Mouse (Mus musculus) cerebellum, postnatal 36 days (tissue): ENCODE results near the gene Cdh15.

ENCODE experiments used
- DNase-seq, 2 experiments: peaks; one replicate each; pipeline ENCODE4 v3.0.0; 2021 to 2022; ENCODE audit warnings: mixed read lengths in 2 of 2

The Cdh15 gene

DNA sequence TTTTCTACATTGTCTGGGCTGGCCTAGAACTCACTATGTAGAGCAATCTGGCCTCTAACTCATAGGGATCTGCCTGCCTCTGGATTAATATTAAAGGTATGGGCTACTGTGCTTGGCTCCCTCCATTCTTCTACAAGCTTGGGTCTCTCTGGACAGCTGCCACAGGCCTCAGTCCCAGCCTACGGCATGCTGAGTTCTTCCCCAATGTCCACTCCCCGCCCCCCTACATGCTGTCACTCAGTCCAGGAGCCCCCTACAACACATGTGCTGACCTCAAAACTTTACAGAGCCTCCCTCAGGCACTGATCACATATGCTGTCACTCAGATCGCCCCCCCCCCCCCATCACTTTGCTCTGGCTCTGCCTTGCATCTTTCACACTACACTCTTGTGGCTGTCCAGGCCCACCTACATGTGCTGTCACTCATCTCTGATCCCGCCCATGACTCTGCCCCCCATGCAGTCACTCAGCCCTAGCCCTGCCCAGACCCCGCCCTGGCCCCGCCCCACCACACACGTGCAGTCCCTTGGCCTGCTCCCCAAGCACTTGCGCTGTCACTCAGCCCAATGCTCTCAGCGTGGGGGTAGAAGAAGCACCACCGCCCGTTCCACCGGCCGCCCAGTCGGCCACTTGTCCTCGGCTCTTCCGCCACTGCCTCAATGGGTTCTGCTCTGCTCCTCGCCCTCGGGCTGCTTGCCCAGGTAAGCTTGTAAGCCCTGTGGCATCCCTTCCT is at the start of gene Cdh15:
TSS of gene Cdh15 (plus strand) at position 138 of the 733 bp plus-strand sequence.
- DNase-seq: peak; percentile 82 to 91

DNA sequence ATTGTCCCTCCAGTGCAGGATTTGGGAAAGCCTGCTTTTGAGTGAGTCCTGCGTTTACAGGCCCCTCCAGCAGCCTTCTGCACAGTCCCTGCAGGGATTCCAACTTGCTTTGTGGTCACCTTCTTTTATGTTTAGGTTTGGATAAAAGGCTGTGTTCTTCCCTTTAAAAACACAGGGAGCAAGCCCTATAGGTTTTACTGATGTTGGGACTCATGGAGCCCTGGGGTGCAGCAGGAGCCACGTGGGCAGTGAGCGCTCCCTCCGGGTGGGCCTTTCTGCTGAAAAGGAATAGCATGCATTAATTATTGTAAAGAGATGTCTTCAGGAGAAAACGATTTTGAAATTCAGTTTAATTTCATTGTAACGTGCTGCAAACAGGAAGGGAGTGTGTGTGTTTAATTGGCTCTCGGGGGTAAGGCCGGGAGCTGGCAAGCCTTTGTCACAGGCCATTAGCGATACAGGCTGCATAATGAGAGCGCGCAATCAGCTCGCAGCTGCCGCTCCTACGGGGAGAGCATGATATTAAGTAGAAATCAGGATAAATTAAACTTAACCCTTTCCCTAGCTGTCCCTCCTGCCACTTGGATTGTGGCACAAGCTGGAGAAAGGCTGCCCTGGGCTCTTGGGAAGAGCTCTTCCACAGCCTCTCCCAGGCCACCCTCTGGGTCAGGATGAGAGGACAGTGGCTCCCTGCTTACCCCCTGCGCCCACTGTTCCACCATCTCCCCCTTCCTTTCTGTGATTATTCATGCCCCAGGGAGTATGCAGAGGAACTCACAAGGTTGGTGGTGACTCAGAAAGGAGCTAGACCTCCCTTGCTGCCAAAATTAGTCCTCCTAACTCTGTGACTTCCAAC is 43.6 kb upstream of the Cdh15 start:
- no peak for DNase-seq

DNA sequence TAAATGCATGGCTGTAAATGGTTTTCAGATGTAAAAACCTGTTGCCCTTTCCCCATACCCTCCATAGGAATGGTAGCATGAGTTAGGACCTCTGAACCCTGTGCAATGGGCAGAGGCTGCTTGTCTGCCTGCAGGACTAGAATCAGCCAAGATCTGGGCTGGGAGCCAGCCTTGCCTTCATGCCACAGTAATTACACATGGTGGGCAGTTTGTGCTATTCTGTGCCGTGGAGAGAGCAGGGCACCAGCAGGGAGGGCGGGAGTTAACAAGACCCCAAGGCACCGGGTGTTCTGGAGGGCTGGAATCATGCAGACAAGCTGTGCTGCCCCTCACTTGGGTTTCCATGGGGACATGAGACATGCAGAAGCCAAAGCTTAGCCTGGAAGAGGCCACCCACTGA is 42.4 kb upstream of the Cdh15 start:
- peak; percentile 77 to 79 for DNase-seq

DNA sequence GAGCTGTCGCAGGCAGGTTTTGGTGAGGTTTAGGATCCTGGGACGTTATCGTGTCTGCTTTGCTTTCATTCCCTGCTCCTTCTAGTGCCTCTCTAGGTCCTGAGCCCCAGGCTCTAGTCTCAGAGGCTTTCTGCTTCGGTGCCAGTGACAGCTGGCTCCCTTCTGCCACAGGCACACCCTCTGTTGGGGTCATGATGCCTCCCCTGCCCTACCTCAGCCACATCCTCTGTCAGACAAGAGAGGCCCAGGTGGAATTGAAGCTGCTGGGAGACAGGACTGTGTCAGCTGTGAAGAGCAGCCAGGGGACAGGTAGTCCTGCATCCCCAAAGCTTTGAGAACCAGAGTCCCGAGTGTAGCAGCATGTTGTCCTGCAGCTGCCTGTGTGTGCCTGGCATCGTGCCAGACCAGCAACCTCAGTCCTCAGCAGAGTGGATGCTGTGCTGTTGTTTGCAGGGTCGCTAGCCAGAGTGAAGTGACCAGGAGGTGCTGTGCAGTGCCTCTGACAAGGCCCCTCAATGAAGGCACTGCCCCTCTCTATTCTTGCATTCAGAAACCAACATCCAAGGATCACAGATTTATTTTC is 40.7 kb upstream of the Cdh15 start:
- no peak for DNase-seq

DNA sequence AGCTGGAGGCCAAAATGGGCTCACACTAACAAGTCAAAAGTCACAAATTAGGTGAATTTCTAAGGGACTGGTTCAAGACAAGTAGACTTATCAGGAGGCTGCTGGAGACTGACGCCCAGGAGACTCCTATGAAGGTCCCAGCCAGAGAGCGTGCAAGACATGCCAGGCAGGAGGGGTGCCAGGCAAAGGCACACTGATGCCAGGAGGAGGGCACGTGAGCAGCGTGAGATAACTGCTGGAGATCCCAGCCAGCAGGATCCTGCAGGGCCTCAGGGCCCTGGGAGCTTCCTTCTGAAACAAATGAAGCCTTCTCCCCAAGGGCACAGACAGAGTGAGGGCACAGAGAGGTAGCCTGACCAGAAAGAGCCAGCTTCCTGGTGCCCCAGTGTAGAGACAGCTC is 39.9 kb upstream of the Cdh15 start:
- DNase-seq: no peak

DNA sequence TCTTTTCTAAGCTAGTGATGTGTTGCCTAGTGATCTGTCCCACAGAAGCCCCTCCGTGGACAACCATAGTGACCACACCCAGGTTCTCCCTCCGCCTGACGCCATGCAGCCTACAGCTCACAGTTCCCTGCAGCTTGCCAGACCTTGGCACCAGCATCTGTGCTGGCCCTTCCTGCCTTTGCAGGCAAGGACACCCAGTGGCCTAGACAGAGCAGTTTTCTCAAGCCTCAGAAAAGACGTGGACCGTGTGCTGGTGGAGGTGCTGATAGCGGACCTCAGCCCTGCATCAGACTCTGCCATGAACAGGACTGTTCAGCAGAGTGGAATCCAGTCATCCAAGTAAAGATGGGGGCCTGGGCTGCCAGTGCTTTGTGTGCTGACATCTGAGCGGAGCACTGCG is 37.4 kb upstream of the Cdh15 start:
- peak in 1 of 2 experiments; percentile 49 for DNase-seq

DNA sequence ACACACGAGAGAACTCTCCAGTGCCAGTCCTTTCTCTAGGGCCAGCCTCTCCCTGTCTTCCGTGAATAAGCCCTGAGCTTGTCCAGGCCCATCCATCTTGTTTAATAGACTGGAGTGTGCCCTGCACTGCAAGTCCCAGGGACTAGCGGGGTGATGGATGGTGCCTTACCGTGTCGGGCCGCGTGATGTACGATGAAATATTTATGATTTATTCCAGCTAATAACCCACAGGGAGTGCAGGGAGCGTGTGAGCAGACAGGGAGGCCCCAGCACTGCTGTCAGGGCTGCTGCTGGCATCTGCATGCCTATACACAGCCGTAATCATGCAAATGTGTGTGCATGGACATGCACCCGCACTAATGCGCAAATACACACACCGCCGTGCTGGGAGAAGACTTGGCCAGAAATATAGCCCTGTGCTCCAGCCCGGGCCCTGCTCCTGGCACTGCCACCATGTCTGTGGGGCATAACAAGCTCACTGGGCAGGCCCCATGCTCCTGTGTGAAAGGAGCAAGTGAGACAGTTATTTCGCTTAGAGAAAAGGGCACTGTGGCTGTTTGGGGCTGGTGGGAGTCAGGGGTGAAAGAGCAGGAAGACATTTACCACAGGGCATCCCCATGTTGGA is 35.8 kb upstream of the Cdh15 start:
- no peak for DNase-seq

DNA sequence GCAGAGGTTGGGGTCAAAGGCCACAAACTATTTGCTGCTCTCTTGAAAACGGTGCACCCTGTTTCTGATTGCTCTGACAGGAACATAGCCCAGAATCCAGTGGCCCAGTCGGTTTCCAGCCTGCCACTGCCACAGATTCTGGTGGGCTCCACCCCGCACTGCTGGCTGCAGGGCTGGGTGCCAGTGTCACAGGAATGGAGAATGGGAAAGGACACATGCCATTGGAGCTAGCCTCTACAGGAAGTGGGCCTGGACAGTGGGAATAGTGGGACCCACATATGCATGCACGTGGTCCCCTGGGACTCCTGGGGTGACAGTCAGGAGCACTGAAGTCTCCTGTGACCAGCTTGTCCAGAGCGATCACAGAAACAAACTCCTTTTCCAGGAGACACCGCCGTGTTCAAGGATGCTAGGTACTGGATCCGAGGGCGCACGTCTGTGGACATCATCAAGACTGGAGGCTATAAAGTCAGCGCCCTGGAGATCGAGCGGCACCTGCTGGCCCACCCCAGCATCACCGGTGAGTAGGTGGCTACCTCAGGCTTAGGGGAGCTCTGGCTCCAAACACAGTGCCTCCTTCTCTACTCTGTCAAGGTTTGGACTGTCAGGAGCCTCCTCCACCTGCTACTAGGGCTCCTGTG is 35.0 kb upstream of the Cdh15 start:
- no peak for DNase-seq

DNA sequence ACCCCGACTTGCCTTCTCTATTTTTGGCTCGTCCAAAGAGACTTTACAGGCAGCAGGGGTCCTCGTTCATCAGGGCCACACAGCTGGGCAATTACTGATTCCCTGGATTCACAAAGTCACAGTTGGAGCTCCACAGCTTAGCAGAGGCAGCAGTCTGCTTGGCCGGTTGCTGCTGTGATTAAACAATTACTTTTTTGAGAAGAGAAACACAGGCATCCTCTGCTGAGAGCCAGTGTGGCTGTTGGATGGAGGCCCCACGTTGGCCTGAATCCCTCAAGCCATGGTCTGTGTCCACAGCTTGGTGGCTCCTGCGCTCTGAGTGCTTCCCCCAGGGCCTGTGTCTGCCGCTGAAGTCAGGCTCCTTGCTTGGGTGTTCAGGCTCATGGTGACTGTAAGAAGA is 33.2 kb upstream of the Cdh15 start:
- DNase-seq: no peak

DNA sequence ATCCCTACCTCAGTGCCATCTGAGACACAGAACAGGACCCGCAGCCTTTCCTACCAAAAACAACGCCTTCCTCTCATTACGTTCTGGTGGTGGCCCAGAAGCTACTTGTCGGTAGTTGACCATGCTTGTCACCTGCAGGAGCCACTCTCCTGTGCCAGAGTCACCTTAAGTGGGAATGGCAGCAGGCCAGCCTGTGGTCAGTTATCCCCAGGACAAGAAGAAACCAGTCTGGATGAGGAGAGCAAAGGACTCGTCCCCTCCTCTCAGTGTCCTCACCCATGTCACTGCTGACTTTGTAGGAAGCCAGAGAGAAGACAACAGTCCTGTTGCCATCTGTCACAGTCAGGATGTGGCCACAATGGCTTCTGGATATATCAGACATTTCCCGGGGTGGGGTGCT is 30.8 kb upstream of the Cdh15 start:
- no peak for DNase-seq

DNA sequence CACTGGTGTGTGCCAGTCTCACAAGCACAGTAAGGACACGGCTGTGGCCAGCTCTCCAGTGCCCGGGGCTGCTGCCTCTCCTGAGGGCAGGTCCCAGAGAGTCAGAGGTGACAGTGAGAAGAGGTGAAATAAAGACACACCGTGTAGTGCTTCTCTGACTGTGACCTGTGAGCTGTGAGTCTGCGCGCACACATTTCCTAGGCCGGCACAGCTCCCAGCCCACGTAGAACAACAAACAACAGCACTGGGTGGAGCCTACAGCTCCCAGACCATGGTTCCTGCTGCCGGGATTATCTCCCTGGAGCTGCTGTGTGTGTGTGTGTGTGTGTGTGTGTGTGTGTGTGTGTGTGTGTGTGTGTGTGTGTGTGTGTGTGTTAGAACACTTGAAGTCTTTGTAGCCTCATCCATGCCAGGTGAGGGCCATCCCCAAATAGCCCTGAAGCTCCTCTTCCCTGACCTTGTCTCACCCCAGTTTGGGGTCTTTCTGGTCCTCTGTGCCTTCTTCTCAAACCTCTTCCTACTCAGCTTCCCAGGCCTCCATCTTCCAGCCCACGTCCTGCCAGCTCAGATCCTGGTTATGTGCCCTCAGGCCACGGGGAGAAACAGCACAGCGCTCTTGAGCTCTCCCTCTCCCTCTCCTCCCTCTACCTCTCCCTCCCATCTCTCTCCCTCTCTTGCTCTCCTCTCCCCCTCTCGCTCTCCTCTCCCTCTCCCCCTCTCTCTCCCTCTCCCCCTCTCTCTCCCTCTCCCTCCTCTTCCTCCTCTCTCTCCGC is 29.9 kb upstream of the Cdh15 start:
- DNase-seq: no peak

DNA sequence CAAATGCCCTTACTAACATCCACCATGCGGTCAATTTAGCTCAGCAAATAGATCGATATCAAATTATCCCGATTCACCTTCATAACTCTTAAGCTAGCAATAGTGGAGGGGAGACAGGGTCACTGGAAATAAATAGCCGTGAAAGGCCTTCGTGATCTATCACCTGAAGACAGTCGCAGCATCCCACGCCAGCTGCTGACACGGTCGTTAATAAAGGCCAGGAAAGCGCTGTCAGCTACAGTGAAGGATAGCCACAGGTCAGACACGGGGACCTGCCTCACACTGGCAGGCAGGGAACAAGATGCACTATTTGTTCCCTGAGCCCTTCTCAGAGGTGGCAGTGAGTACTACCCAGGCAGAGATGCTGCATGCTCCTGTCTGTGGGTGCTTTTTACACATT is 28.0 kb upstream of the Cdh15 start:
- DNase-seq: no peak

DNA sequence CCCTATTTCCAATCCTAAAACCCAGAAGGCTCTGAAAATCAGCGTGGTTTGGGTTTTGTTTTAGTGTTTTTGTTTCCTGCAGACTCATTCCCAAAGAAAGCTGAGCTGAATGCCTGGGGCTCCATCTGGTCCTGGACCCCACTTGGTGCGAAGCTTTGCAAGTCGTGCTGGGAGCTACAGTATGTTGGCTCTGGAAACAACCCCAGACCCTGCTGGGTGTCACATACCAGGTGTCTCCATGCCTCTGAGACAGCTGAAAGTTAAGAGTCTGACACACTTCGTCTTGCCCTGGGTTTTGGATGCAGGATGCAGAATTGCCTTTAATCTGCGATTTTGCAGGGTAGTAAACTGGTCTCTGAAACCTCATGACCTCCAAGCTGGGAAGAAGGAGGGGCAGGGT is 23.2 kb upstream of the Cdh15 start:
- peak; percentile 75 to 76 for DNase-seq

DNA sequence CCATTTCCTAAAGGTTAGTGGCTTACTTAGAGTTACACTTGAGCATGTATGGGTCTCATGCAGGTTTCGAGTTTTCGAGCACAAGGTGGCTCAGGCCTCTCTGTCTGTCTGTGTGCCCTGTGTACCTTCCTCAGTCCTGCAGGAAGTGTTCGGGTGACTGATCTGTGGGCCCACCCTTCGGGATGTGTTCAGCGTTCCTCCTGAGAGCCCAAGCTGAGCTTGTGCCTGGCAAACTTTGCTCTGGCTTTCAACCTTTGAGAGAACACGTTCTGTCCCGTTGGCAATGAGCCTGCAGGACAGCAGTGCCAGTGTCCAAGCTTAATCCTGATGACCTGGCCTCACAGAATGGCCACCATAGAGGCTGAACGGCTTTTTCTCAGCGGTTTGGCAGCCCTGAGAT is 22.8 kb upstream of the Cdh15 start:
- peak in 1 of 2 experiments; percentile 47 for DNase-seq

DNA sequence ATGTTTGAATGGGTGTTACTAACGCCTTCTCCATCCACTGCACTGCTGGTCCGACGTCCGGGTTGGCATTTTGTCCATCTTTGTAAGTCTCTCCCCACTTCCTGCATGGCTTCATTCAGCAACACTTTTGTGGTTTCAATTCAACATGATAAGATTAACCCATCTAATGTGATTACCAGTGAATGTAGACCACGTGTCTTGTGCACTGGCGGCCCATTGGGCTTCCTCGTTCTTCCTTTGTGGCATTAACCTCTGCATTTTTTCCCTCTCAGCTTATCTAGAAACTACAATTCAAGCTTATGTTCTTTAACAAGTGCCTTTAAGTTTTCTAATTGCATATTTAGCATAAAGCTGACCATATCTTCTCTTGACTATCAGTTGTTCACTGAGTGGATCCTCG is 22.4 kb upstream of the Cdh15 start:
- no peak for DNase-seq

DNA sequence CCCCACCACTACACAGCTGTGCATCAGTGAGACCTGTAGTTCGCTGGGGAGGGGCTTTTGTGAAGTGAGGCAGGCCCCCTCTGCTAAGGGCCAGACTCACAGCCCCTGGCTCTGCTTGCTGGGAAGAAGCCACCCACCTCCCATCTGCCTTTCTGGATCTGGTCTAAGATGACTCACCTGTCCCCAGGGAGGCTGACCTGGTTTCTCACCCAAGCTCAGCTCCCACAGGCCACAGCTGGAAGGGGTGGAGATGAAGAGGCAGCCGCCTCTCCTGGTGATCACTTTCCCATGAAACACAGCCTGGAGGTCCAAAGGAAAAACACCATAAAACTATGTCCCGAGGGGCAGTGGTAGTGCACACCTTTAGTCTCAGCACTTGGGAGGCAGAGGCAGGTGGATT is 18.4 kb upstream of the Cdh15 start:
- DNase-seq: no peak

DNA sequence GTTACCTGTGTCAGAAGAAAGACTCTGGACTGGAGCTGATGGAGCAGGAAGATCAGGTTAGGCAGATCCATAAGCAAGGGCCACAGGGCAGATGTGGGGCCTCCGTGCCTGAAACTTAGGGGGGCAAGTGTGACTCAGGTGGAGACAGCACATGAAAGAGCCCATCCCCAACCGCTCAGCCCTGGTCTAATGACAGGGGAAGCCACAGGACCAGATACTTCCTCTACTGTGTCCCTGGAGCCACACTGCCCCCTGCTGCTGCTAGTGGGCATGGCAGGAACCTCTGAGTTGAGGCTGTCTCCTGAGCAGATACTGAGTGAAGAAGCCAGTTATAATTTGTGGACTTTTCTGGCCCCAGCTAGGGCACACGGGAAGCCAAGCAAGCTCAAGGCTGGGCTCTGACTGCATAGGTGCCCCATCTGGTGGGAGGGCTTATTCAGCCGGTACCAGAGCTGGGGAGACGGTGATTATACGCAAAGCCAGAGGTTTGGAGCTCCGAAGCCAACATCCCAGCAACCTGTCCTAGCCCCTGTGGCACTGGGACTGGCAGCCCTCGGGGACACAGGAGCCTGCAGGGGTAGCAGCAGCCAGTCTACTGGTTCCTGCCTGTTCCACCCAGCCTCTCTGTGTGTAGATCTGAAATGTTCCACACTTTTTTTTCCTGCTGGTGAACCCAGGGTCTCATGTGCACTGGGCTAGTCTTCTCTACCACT is 17.3 kb upstream of the Cdh15 start:
- DNase-seq: peak; percentile 97 to 99

DNA sequence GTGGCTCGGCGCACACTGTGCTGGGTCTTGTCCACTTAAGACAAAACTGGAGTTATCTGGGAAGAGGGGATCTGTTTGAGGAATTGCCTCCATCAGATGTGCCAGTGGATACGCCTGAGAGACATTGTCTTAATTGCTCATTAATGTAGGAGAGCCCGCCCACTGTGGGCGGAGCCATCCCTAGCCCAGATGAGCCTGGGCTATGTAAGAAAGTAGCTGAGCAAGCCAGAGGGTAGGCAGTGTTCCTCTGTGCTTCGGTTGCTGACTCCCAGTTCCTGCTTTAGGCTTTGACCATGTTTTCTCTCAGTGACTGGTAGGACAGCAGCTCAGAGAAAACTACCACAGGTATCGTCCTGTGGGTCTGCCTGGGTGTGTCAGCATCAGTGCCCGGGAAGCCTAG is 13.3 kb upstream of the Cdh15 start:
- DNase-seq: no peak

DNA sequence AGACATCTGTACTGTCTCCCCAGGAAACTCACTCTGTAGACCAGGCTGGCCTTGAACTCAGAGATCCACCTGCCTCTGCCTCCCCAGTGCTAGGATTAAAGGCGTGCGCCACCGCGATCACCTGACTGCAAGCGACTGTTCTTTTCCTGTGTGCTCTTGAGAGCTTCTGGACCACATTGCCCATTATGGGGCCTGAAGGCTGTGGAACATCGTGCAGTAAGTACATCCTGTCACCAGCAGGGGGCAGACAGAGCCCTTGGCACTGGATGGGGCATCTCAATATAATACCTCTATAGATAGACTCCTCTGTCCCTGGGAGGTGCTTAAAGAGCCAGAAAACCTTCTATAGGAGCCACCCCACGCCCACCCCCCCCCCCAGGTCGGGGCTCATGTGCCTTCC is 12.8 kb upstream of the Cdh15 start:
- peak; percentile 90 to 92 for DNase-seq

DNA sequence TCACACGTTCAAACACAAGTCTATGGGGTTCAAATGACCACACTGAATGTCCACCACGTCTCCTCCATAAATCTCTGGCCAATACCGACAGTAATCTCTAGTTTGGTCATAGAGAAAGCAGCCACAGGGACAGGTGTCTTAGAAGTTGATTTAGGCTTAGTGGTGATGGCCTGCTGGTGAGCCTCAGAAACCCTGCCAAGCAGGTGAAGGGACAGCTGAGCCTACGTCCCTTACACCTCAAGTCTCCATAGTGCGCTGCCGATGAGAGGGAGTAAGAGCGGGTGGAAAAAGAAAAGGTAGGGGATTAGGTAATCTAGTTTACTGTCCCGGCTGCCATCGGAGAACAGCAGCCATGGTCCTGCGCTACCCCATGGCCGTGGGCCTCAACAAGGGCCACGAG is 11.6 kb upstream of the Cdh15 start:
- DNase-seq: no peak

DNA sequence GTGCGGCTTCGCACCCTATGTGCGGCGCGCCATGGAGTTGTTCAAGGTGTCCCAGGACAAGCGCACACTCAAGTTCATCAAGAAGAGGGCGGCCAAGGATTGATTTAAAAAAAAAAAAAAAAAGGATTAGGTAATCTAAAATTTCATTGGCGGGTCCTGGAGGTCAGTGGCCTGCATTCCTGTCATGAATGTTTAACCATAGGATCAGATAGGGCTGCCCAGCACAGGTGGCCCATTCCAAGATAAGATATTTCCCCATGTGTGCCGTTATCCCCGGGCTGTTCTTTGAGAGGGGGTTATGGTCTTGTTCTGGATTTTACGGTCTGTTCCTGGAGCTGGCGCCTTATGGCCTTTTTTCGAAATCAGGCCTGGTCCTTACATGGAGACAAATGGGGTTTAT is 11.1 kb upstream of the Cdh15 start:
- DNase-seq: no peak
